In the genomic region with DNA sequence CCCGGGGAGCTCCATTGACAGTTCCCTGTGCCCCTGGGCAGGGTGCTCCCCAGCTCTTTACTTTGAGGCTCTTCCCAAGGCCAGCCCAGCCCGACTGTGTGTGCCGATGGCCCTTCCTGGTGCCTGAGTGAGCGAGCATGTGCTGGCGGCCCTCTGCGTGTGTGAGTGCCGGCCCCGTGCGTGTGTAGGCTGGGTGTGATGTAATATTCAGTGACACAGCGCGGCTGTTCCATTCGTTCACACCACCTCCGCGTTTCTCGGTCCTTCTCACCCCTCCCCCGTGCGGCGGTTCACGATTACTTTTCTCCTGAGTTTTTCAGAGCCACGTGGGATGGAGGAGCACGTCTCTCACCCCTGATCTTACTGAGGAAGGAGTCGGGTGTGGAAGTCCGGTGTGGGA, we compare ENCODE assay signal across 8 mouse cellular contexts. TPM values are rescaled to one million over a fixed set of nuclear protein-coding genes. Genes with fewer than 3 reads are reported as not detected.
DNase-seq lines count a peak whose midpoint lies in the region; ATAC-seq and TF ChIP-seq lines count a peak whose summit lies in the region.

No protein-coding gene starts in this region.

- peak overlapping the region; percentile 93 for H3K4me2 ChIP-seq in forebrain, embryonic 13.5 days
- H3K4me2 ChIP-seq in hindbrain, embryonic 12.5 days (replicated peaks): peak overlapping the region; percentile 48
- H3K4me2 ChIP-seq in liver, embryonic 12.5 days: peak overlapping the region; percentile 22; the same call in 1 of the 2 replicates

- WGBS in kidney, adult 2 months: 21% methylated on average over 23 of the region's 23 CpGs
- 8% methylated on average over 23 of the region's 23 CpGs for WGBS in forebrain, embryonic 13.5 days
- WGBS in hindbrain, embryonic 12.5 days: 5% methylated on average over 23 of the region's 23 CpGs
- whole genome bisulfite sequencing in liver, embryonic 12.5 days (ENCODE audit: insufficient replicate concordance): 7% methylated on average over 23 of the region's 23 CpGs

- no peaks in the 10 kb centered on the region for H3K36me3 ChIP-seq in kidney, adult 2 months (ENCODE audit: control insufficient read depth, insufficient read depth, low read length)
- H3K36me3 ChIP-seq in forebrain, embryonic 13.5 days (ENCODE audit: poor library complexity, severe bottlenecking): 0 out of 2 replicates have a peak, but pooled peaks cover 4% of the 10 kb centered on the region
- no peaks in the 10 kb centered on the region for H3K36me3 ChIP-seq in hindbrain, embryonic 12.5 days
- no peaks in the 10 kb centered on the region for H3K36me3 ChIP-seq in liver, embryonic 12.5 days

- no peak for TF ChIP-seq POLR2A in kidney, adult 2 months (IDR thresholded peaks at IDR 0.05; ENCODE audit: low read depth, low read length)

- TF ChIP-seq CTCF in kidney, adult 2 months (conservative IDR thresholded peaks at IDR 0.05; ENCODE audit: insufficient read depth, insufficient read length, low read depth, low read length): no peak

- ATAC-seq in forebrain, embryonic 13.5 days: no peak
- no peak for ATAC-seq in hindbrain, embryonic 12.5 days (ENCODE audit: low FRiP score)
- ATAC-seq in liver, embryonic 12.5 days: no peak

- H3K4me1 ChIP-seq in kidney, adult 2 months (ENCODE audit: control insufficient read depth, insufficient read depth, low read length): no peaks in the 10 kb centered on the region
- H3K4me1 ChIP-seq in forebrain, embryonic 13.5 days: peaks cover 35% of the 10 kb centered on the region
- peaks cover 29% of the 10 kb centered on the region for H3K4me1 ChIP-seq in hindbrain, embryonic 12.5 days
- peaks cover 32% of the 10 kb centered on the region for H3K4me1 ChIP-seq in liver, embryonic 12.5 days

- no peak overlapping the region for H3K27ac ChIP-seq in kidney, adult 2 months (ENCODE audit: insufficient read depth, low read depth, low read length)
- H3K27ac ChIP-seq in forebrain, embryonic 13.5 days: no peak overlapping the region
- no peak overlapping the region for H3K27ac ChIP-seq in hindbrain, embryonic 12.5 days
- no peak overlapping the region for H3K27ac ChIP-seq in liver, embryonic 12.5 days

- peak; percentile 21 for DNase-seq in kidney, postnatal 14 days
- no peak for DNase-seq in kidney, adult 2 months
- peak; percentile 32 for DNase-seq in retina, embryonic 14.5 days (ENCODE audit: low spot score)
- DNase-seq in cerebellum, adult 9-10 months: no peak
- DNase-seq in gastrocnemius, adult 8-10 months (ENCODE audit: low spot score in 2 of 2): no peak

- H3K27me3 ChIP-seq in kidney, adult 2 months (replicated peaks; ENCODE audit: control insufficient read depth, insufficient read depth, low read length): peaks cover 2% of the 10 kb centered on the region; the same call in 1 of the 2 replicates
- peaks cover 69% of the 10 kb centered on the region for H3K27me3 ChIP-seq in forebrain, embryonic 13.5 days
- peaks cover 73% of the 10 kb centered on the region for H3K27me3 ChIP-seq in hindbrain, embryonic 12.5 days
- H3K27me3 ChIP-seq in liver, embryonic 12.5 days (replicated peaks): peaks cover 97% of the 10 kb centered on the region

- H3K9me3 ChIP-seq in forebrain, embryonic 13.5 days (replicated peaks): no peaks in the 10 kb centered on the region
- no peaks in the 10 kb centered on the region for H3K9me3 ChIP-seq in hindbrain, embryonic 12.5 days (replicated peaks)
- no peaks in the 10 kb centered on the region for H3K9me3 ChIP-seq in liver, embryonic 12.5 days (replicated peaks)

- H3K4me3 ChIP-seq in kidney, adult 2 months (ENCODE audit: insufficient read depth, low read depth, low read length): no peak overlapping the region
- H3K4me3 ChIP-seq in forebrain, embryonic 13.5 days: 0 out of 2 replicates have a peak overlapping the region, but pooled peaks have one; percentile 7
- H3K4me3 ChIP-seq in hindbrain, embryonic 12.5 days: no peak overlapping the region
- H3K4me3 ChIP-seq in liver, embryonic 12.5 days: no peak overlapping the region

- peak overlapping the region; percentile 40 for H3K9ac ChIP-seq in forebrain, embryonic 13.5 days
- H3K9ac ChIP-seq in hindbrain, embryonic 12.5 days: no peak overlapping the region
- H3K9ac ChIP-seq in liver, embryonic 12.5 days: no peak overlapping the region

RNA-seq across cellular contexts. Expression of a gene that starts 3.9 kb away (rescaled TPM):
- polyA plus RNA-seq in kidney, adult 2 months (2012; rRNA removed): 1.4 and 1.5 TPM in 2 replicates
- polyA plus RNA-seq in forebrain, embryonic 13.5 days (2015; fragmentation: Nextera tagmentation; extraction: Ambion mirVana): 3.6 and 5.6 TPM in 2 replicates
- 5.2 and 6.4 TPM in 2 replicates for polyA plus RNA-seq in hindbrain, embryonic 12.5 days (2016; fragmentation: Nextera tagmentation; extraction: Ambion mirVana)
- polyA plus RNA-seq in liver, embryonic 12.5 days (2016; fragmentation: Nextera tagmentation; extraction: Ambion mirVana): 0.29 and 0.31 TPM in 2 replicates
- total RNA-seq in gastrocnemius, adult 8-10 months (2022): under 1 TPM in 3 of 4 experiments, not detected in 1; 0.19 to 0.62 (median 0.43) TPM

RNA-seq across cellular contexts. Expression of a gene that starts 44.0 kb away (rescaled TPM):
- 3.6 and 4.3 TPM in 2 replicates for polyA plus RNA-seq in kidney, adult 2 months (2012; rRNA removed)
- polyA plus RNA-seq in forebrain, embryonic 13.5 days (2015; fragmentation: Nextera tagmentation; extraction: Ambion mirVana): 5.4 and 7.5 TPM in 2 replicates
- 9.1 and 12.0 TPM in 2 replicates for polyA plus RNA-seq in hindbrain, embryonic 12.5 days (2016; fragmentation: Nextera tagmentation; extraction: Ambion mirVana)
- polyA plus RNA-seq in liver, embryonic 12.5 days (2016; fragmentation: Nextera tagmentation; extraction: Ambion mirVana): 153 and 162 TPM in 2 replicates
- total RNA-seq in gastrocnemius, adult 8-10 months (2022): 10 to 100 TPM in 3 of 4 experiments, 1 to 10 TPM in 1; 8.0 to 28.2 (median 14.4) TPM

RNA-seq across cellular contexts. Expression of a gene that starts 53.8 kb away (rescaled TPM):
- polyA plus RNA-seq in kidney, adult 2 months (2012; rRNA removed): 60.8 and 62.2 TPM in 2 replicates
- polyA plus RNA-seq in forebrain, embryonic 13.5 days (2015; fragmentation: Nextera tagmentation; extraction: Ambion mirVana): 5.9 and 6.6 TPM in 2 replicates
- 20.7 and 21.2 TPM in 2 replicates for polyA plus RNA-seq in hindbrain, embryonic 12.5 days (2016; fragmentation: Nextera tagmentation; extraction: Ambion mirVana)
- 127 and 128 TPM in 2 replicates for polyA plus RNA-seq in liver, embryonic 12.5 days (2016; fragmentation: Nextera tagmentation; extraction: Ambion mirVana)
- 10 to 100 TPM; 10.9 to 29.6 (median 17.7) TPM for total RNA-seq in gastrocnemius, adult 8-10 months (2022)

RNA-seq across cellular contexts. Expression of a gene that starts 55.8 kb away (rescaled TPM):
- 62.2 and 90.3 TPM in 2 replicates for polyA plus RNA-seq in kidney, adult 2 months (2012; rRNA removed)
- polyA plus RNA-seq in forebrain, embryonic 13.5 days (2015; fragmentation: Nextera tagmentation; extraction: Ambion mirVana): 58.0 and 62.5 TPM in 2 replicates
- polyA plus RNA-seq in hindbrain, embryonic 12.5 days (2016; fragmentation: Nextera tagmentation; extraction: Ambion mirVana): 35.0 and 35.8 TPM in 2 replicates
- 50.9 and 54.3 TPM in 2 replicates for polyA plus RNA-seq in liver, embryonic 12.5 days (2016; fragmentation: Nextera tagmentation; extraction: Ambion mirVana)
- total RNA-seq in gastrocnemius, adult 8-10 months (2022): 10 to 100 TPM; 37.9 to 51.4 (median 45.5) TPM

Comparison
In these comparisons a context has a peak if more than half of its experiments do, and no peak if none do; other contexts are left out.
1. DNase-seq: peak in kidney, postnatal 14 days (single experiment) and retina, embryonic 14.5 days (single experiment); none in kidney, adult 2 months (single experiment), cerebellum, adult 9-10 months (single experiment) and gastrocnemius, adult 8-10 months (0 of 2).
2. H3K4me2 ChIP-seq: peak in every context shown above with its lines; median percentile 93 in forebrain, embryonic 13.5 days; 48 in hindbrain, embryonic 12.5 days; 22 in liver, embryonic 12.5 days.
3. RNA of a gene that starts 44.0 kb away (polyA plus RNA-seq): 153 to 162 TPM in liver, embryonic 12.5 days; 9.1 to 12.0 TPM in hindbrain, embryonic 12.5 days, 5.4 to 7.5 TPM in forebrain, embryonic 13.5 days and 3.6 to 4.3 TPM in kidney, adult 2 months; every median in the first group is over 10 times any median in the second.